Mouse (Mus musculus): Measurements from ENCODE around the gene Gpatch2l.

The Gpatch2l gene

GRCm38 (mm10) chr12:86241604-86242536 lies at the start of gene Gpatch2l:
Gene Gpatch2l (plus strand): TSS chr12:86241858.
- peak; percentile 93 for DNase-seq

- no peak for DNase-seq
These were observed 49.6 kb upstream of the Gpatch2l start for GRCm38 (mm10) chr12:86192036-86192449.

GRCm38 (mm10) chr12:86196944-86197343 lies 44.7 kb upstream of the Gpatch2l start:
- no peak for DNase-seq

- no peak for DNase-seq
These were observed 38.1 kb upstream of the Gpatch2l start for GRCm38 (mm10) chr12:86203443-86204057.

- DNase-seq, result no peak
These were observed 30.5 kb upstream of the Gpatch2l start for GRCm38 (mm10) chr12:86211099-86211520.

DNA sequence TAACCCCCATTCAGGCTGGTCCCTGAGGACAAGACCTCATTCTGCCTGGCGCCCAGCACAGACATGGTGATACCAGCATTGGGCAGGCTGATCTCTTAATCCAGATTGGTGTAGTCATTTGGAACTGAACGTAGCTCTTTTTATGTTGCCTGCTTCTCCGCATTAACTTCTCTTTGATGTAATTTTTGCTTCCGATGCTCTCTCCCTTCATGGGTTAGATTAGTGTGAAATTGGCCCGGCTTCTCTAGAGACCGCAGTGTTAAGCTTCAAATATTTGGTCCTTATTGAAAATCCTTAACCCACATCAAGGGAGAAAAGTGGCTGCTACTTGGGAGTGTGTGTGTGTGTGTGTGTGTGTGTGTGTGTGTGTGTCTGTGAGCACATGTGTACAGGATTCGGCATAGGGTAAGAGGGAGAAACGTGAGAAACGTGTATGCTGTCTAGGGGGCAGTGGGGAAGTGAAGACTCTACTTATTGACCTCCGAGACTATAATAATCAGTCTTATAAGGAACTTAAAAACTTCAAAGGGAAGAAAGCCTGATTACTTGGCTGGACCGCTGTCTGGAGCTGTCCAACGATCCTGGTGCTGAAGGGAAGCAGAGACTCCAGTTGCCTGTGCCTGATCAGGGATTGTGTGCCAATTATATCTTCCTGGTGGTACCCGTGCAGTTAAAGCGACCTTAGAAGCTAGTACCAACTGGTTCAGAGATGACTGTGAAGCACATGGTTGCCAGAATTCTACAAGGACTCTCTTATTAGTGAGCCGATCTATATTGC lies 28.8 kb upstream of the Gpatch2l start:
- DNase-seq, result no peak

- DNase-seq, result no peak
These were observed 27.5 kb upstream of the Gpatch2l start for GRCm38 (mm10) chr12:86214201-86214600.

- no peak for DNase-seq
These were observed 24.8 kb upstream of the Gpatch2l start for GRCm38 (mm10) chr12:86216687-86217421.

GRCm38 (mm10) chr12:86220200-86221021 lies 21.2 kb upstream of the Gpatch2l start:
- no peak for DNase-seq

GRCm38 (mm10) chr12:86221074-86221703 lies 20.5 kb upstream of the Gpatch2l start:
- no peak for DNase-seq

DNA sequence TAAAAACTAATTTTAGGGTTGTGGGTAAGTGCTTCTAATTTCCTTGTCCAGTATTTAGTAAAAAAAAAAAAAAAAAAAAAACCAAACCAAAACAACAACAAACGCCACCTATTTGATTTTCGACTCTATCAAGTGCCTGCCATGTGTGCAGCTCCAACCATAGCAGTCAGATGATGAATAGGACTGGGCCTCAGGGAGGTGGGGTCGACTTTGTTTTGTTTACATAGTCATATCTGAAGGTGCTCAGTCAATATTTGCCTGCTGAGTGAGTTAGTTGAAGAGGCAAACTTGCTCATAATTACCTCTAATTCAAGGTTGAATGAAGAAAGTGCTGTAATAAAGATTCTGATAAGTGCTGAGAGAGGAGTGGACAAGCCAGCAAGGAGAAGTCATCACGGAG lies 7.4 kb upstream of the Gpatch2l start:
- no peak for DNase-seq

- DNase-seq, result no peak
These were observed 2.9 kb upstream of the Gpatch2l start for GRCm38 (mm10) chr12:86238736-86239135.

DNA sequence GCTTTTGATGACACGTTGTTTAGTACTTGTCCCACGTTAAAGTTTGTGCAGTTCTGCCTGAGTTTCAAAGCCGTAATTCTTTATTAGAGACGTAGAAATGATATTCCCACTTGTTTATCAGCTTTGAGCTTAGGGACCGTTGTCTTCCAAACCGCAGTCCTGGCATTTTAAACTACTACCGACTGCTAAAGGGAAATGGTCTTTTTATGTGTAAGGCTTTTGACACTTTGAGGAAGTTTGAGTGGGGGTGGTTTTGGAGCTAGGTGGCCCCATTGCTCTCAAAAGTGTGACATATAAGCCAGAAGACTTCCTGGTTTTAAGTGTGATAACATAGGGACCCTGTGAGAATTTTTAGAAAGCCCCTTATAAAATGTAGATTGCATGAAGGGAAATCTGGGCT lies 905 bp downstream of the Gpatch2l start:
- no peak for DNase-seq

DNA sequence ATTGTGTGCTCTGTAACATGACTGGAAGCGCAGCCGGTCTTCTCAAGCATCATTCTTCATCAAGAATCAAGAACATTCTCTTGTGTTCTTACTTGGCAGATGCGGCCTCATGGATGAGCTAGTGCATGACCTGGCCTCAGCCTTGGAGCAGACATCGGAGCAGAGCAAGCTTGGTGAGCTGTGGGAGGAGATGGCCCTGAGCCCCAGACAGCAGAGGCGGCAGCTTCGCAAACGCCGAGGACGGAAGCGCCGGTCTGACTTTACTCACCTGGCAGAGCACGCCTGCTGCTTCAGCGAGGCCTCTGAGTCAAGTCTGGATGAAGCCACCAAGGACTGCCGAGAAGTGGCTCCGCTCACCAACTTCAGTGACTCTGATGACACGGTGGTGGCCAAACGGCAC lies 2.3 kb downstream of the Gpatch2l start:
- no peak for DNase-seq

GRCm38 (mm10) chr12:86250183-86250582 lies 8.5 kb downstream of the Gpatch2l start:
- DNase-seq, result no peak

DNA sequence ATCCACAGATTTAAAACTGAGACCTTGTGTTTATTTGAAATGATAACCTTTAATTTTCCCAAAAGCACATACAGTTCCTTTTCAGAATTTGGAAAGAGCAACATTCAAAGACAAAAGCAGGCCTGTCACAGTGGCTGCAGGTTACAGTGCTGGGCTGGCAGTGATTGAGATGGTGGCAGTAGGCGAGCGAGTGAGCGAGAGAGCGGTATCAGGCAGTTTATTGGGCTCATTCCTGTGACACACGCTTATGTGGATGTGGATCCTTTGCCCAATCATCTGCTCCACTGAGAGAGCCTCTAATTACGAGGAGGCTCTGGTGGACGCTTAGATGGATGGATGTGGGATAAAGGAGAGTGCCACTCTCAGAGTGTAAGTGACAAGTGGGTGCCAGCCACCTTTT lies 13.3 kb downstream of the Gpatch2l start:
- DNase-seq, result no peak

DNA sequence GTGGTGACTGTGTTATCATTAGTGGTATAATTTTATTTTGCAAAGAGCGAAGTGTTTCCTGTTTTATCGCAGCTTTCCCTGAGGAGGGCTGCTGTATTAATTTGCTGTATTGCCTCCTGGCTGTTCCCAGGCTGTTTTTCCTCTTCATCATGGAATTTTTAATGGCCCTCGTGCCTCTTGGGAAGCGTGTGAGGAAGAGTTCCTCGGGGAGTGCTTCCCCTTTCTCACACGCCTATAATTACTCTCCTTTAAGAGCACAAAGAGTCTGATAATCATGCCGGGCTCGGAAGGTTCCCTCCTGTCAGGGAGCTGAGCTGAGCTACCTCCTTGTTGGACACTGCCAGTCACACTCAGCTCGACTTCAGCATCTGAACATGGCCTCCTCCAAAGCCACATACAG lies 30.0 kb downstream of the Gpatch2l start:
- no peak for DNase-seq

DNA sequence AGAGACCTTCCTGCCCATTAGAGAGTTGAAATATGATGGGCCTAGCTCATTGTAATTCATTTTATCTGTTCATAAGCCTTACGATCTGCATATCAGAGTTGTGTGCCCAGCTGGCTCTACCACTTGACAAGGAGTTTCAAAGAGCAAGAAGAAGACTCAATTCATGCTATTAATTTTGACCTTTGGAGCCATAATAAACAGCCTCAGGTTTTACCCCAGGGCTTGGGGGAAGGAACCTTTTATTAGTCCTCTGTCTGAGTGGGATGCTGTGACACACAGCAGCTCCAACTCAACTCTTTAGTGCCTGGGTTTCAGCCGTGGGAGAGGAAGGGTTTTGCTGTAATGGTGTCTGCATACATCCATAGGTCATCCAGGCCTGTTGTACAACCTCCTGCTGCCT lies 32.6 kb downstream of the Gpatch2l start:
- no peak for DNase-seq

GRCm38 (mm10) chr12:86275731-86276130 lies 34.1 kb downstream of the Gpatch2l start:
- no peak for DNase-seq

GRCm38 (mm10) chr12:86276463-86276862 lies 34.8 kb downstream of the Gpatch2l start:
- no peak for DNase-seq

DNA sequence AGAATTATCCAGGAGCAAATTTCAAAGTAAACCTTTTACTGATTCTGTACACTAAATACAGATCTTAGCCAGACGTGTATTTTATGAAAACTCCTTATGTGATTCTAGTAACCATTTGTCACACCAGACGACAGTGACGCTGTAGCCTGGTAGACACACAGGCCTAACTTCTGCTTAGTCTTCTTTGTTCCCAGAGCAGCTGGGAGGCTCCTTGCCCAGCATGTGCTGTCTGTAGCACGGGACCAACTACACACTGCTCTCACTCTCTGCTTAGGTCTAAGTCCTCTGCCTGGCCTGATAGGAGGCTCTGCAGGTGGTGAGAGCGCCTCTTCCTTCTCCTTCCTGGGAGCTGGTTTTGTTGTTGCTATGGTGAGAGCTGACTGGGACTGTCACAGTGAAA lies 35.2 kb downstream of the Gpatch2l start:
- DNase-seq, result no peak
